Mouse (Mus musculus) heart, adult 2 months (tissue): ENCODE data around the gene Tgfbr3. TPM values are rescaled to one million over a fixed set of nuclear protein-coding genes. Genes with fewer than 3 reads are reported as not detected.

ENCODE experiments used
- DNase-seq, 2 experiments: peaks; one replicate each; pipeline ENCODE4 v3.0.0; 2021
- H3K27ac ChIP-seq: fragments of 200-600 bp; 2 replicates; pipeline ENCODE4 v1.8.1; 2022
- H3K27me3 ChIP-seq: fragments of 200-500 bp; 2 replicates; pipeline ENCODE4 v1.6.1; 2012; ENCODE audit warnings: mild to moderate bottlenecking, low read length, inconsistent platforms, mixed read lengths; ENCODE audit not compliant: control insufficient read depth, insufficient read depth
- H3K36me3 ChIP-seq: fragments of 200-500 bp; 2 replicates; pipeline ENCODE4 v1.6.1; 2012; ENCODE audit warnings: low read length, inconsistent platforms; ENCODE audit not compliant: control insufficient read depth, insufficient read depth
- H3K4me1 ChIP-seq: fragments of 200-500 bp; 2 replicates; pipeline ENCODE4 v1.6.1; 2011; ENCODE audit warnings: low read length; ENCODE audit not compliant: control insufficient read depth, insufficient read depth
- H3K4me3 ChIP-seq: fragments of 200-600 bp; 2 replicates; pipeline ENCODE4 v1.8.1; 2022
- H3K79me2 ChIP-seq: fragments of 200-500 bp; replicated peaks from 2 replicates; pipeline ENCODE4 v1.6.1; 2012; ENCODE audit warnings: mild to moderate bottlenecking, inconsistent platforms, low read length, moderate library complexity, mixed read lengths; ENCODE audit not compliant: control insufficient read depth, insufficient read depth
- H3K9ac ChIP-seq: fragments of 200-500 bp; 2 replicates; pipeline ENCODE4 v1.6.1; 2012; ENCODE audit warnings: low read depth, mild to moderate bottlenecking, control low read depth, inconsistent platforms, low read length, mixed read lengths
- CTCF ChIP-seq: fragments of 200-600 bp; IDR thresholded peaks from 2 replicates; pipeline ENCODE4 v1.8.1; 2022; ENCODE audit warnings: antibody characterized with exemption, mild to moderate bottlenecking, moderate library complexity
- EP300 ChIP-seq: fragments of 200-500 bp; IDR thresholded peaks from 2 replicates; pipeline ENCODE4 v1.6.1; 2011; ENCODE audit warnings: low read depth, low read length, control low read depth; ENCODE audit not compliant: insufficient read depth
- POLR2A ChIP-seq: fragments of 200-500 bp; IDR thresholded peaks from 2 replicates; pipeline ENCODE4 v1.6.1; 2011; ENCODE audit warnings: mild to moderate bottlenecking, low read depth, low read length, control low read depth; ENCODE audit not compliant: insufficient read depth
- WGBS: fragments of 180-500 bp; shearing (Covaris S2); methylation state at CpG from one replicate; pipeline ENCODE4 v1.1.7; 2018; 5-methylcytosine and 5-hydroxymethylcytosine counted together
- intact Hi-C: fragments of 180-260 bp; cut with DNase I; formaldehyde crosslinking; loops from one replicate; pipeline ENCODE4 v1.15.1; 2025
- polyA plus RNA-seq: library from polyadenylated mRNA; depleted of rRNA; stranded (reverse); fragments of >200 nt; gene quantifications from 2 replicates; pipeline ENCODE4 v1.2.3, GENCODE M21; 2012
- total RNA-seq, 2 experiments: library from RNA; stranded (reverse); gene quantifications; 2 replicates each; pipeline ENCODE4 v1.2.3; 2021

Gene Tgfbr3
- total and polyA plus RNA-seq, 3 experiments: 27.2 to 47.6 (median 41.2) TPM

DNA sequence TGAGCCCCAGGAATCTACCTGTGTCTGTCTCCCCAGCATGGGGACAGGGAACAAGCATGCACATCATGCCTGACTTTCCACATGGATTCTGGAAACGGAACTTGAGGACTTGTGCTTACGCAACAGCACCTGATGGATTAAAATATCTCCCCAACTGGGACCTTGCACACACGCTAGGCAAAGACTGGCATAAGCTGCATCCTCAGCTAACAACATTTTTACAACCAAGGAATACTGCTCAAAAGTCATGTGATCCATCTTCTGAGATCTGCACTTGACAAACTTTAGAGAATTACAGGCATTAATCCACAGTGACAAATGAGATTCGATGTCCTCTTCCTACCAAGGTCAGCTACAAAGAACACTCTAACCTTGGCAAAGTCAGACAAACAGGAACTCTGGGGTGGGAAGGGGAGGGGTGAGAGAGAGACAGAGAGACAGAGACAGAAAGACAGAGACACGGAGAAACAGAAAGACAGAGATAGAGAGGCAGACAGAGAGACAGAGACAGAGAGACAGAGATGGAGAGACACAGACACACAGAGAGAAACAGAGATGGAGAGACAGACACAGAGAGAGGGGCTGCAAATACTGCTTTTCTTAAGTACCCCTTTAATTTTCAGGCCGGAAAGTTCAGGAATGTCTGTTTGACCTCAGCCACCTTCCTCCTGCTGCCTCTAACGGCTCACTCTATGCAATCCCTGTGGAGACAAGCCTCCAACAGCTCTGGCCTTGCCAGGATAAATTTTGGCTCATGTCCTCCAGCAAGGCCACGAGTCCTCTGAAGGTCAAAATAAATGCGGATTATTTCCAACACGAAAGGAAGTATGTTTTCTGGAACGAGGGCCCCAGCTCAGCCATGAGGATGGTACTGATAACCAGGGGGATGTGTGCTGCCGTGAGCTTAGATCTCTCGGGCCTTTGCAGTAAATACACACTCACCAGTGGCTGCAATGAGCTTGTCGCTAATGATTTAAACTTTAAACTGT is 55.8 kb downstream of the Tgfbr3 start:
- Histone ChIP-seq H3K9ac (peak overlapping the region; percentile 6; the same call in 1 of the 2 replicates), H3K4me1 (peaks cover 47% of the 10 kb centered on the region), H3K27ac (peak overlapping the region; percentile 78), H3K27me3 (no peaks in the 10 kb centered on the region), H3K4me3 (no peak overlapping the region), H3K79me2 (peaks cover 3% of the 10 kb centered on the region; the same call in 1 of the 2 replicates), H3K36me3 (peaks cover 38% of the 10 kb centered on the region)
- no peak for TF ChIP-seq CTCF
- TF ChIP-seq POLR2A: no peak
- peak; percentile 81; the same call in 1 of the 2 replicates for TF ChIP-seq EP300
- peak; percentile 58 to 73 for DNase-seq
- 18% methylated on average over 14 of the region's 14 CpGs for WGBS
- intact Hi-C loops: loop anchor here (2.0 to 5.0 kb wide), 2 partner anchors 54 to 83 kb away; partner anchors contain the start of gene Tgfbr3

DNA sequence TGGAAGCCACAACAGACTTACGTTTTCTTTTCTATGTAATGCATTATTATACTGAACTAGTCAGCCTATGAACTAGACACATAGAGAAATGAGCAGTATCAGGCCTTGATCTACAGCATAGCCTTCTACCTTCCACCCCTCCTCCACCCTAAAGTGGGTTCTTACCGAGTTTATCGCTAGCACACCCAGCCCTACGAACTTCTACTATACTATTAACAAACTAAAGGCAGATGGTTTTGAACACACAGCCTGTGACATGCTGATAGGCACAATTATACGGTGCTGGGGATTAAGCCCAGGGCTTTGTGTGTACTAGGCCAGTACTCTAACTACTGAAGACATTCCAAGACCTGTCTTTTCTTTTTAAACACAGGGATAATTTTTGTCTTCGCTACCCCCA is 59.2 kb downstream of the Tgfbr3 start:
- WGBS: 89% methylated on average over 6 of the region's 6 CpGs
- TF ChIP-seq CTCF: no peak
- TF ChIP-seq EP300: no peak
- TF ChIP-seq POLR2A: no peak

GRCm38 (mm10) chr5:107229037-107229436 is 60.4 kb downstream of the Tgfbr3 start:
- Histone ChIP-seq H3K27me3 (no peaks in the 10 kb centered on the region), H3K4me3 (no peak overlapping the region), H3K4me1 (peaks cover 23% of the 10 kb centered on the region), H3K9ac (no peak overlapping the region), H3K79me2 (peaks cover 5% of the 10 kb centered on the region), H3K27ac (no peak overlapping the region), H3K36me3 (peaks cover 20% of the 10 kb centered on the region)
- WGBS: 70% methylated on average over 9 of the region's 9 CpGs
- intact Hi-C loops: loop anchor here (5.0 kb wide), 1 partner anchor 42 kb away; no protein-coding TSS in a partner anchor
- no peak for TF ChIP-seq POLR2A
- TF ChIP-seq EP300: no peak
- TF ChIP-seq CTCF: no peak
- DNase-seq: peak in 1 of 2 experiments; percentile 15

More for the DNA sequence above, 59.2 kb downstream of the Tgfbr3 start:
- Histone ChIP-seq H3K9ac (no peak overlapping the region), H3K4me3 (no peak overlapping the region), H3K4me1 (peaks cover 29% of the 10 kb centered on the region), H3K27me3 (no peaks in the 10 kb centered on the region), H3K36me3 (peaks cover 23% of the 10 kb centered on the region), H3K27ac (no peak overlapping the region), H3K79me2 (peaks cover 5% of the 10 kb centered on the region)
- peak in 1 of 2 experiments; percentile 12 for DNase-seq
- intact Hi-C loops: loop anchor here (5.0 kb wide), 1 partner anchor 57 kb away; the partner anchor contains the start of gene Tgfbr3

DNA sequence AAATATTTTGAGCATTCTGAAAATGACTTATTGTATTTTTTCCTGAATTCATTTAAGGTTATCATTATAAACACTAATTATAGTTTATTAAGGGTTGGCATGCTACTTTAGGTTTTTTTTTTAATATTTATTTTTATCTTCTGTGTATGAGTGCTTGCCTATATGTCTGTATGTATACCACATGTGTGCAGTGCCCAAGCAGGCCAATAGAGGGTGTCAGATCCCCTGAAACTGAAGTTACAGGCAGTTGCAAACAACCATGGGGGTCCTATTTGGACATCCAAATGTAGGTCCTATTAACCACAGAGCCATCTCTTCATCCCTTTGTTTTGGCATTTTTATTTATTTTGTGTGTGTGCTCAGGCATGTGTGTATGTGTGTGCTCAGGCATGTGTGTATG is 61.8 kb downstream of the Tgfbr3 start:
- H3K27ac ChIP-seq: no peak overlapping the region
- TF ChIP-seq EP300 (no peak), CTCF (peak; percentile 41), POLR2A (no peak)
- peaks cover 19% of the 10 kb centered on the region for H3K4me1 ChIP-seq
- no peaks in the 10 kb centered on the region for H3K27me3 ChIP-seq
- H3K4me3 ChIP-seq: no peak overlapping the region
- H3K36me3 ChIP-seq: peaks cover 16% of the 10 kb centered on the region
- intact Hi-C loops: loop anchor here (5.0 kb wide), 1 partner anchor 40 kb away; no protein-coding TSS in a partner anchor
- H3K79me2 ChIP-seq: peaks cover 5% of the 10 kb centered on the region
- no peak overlapping the region for H3K9ac ChIP-seq
- peak in 1 of 2 experiments; percentile 7 for DNase-seq

DNA sequence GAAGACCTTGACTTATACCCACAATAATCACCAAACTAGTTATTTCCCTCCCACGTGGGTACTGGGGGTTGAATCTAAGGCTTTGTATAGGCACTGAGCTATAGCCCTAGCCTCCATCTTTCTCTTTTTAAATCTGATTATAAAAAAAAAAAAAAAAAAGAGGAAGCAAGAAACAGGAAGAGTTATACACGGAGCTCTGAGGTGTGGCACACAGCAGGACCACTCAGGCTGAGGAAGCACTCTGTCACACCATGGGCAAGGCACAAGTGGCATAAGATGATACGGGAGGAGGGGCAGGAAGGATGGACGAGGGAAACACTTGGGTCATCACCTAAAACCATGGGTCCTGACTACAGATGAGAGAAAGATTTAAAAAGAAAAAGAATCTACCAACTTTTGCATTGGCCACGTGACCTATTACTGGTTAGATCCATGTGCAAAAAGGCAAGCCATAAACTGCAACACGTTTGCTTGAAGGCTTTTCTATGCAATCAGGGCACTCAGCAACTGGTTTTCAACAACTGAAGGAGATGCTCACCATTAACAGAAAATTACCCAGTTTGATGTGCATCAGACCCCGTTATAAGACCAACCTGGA is 64.5 kb downstream of the Tgfbr3 start:
- Histone ChIP-seq H3K9ac (no peak overlapping the region), H3K27ac (no peak overlapping the region), H3K79me2 (peaks cover 4% of the 10 kb centered on the region), H3K4me3 (no peak overlapping the region), H3K4me1 (peaks cover 23% of the 10 kb centered on the region), H3K36me3 (peaks cover 8% of the 10 kb centered on the region), H3K27me3 (no peaks in the 10 kb centered on the region)
- 75% methylated on average over 7 of the region's 7 CpGs for WGBS
- TF ChIP-seq EP300: no peak
- TF ChIP-seq POLR2A: no peak
- TF ChIP-seq CTCF: no peak
- DNase-seq: no peak
- intact Hi-C loops: loop anchor here (5.0 kb wide), 2 partner anchors 38 to 53 kb away; no protein-coding TSS in a partner anchor
